Mouse (Mus musculus) adrenal gland, postnatal 36 days (tissue): ENCODE data around the gene Gm45799. TPM values are rescaled to one million over a fixed set of nuclear protein-coding genes. Genes with fewer than 3 reads are reported as not detected.

Experiments
- DNase-seq, 2 experiments: peaks; one replicate each; pipeline ENCODE4 v3.0.0; 2021; ENCODE audit warnings: mixed read lengths in 1 of 2
- long read RNA-seq, 2 experiments: library from polyadenylated mRNA; stranded (forward); transcript quantifications; one replicate each; pipeline ENCODE4 v2.0.0; 2021; ENCODE audit warnings: borderline sequencing depth in 2 of 2
- total RNA-seq, 2 experiments: library from RNA; stranded (reverse); gene quantifications; 2 replicates each; pipeline ENCODE4 v1.2.3; 2021

Gene Gm45799
- total RNA-seq: 1 to 10 TPM; 3.9 to 8.4 TPM
- long read RNA-seq, experiment 1, partial matches to known transcripts: 1 of 13 reads
- long read RNA-seq, experiment 1, other reads (novel, unspliced or antisense): 12 of 13 reads
- long read RNA-seq, experiment 2, partial matches to known transcripts: 0 of 2 reads
- long read RNA-seq, experiment 2, other reads (novel, unspliced or antisense): 2 of 2 reads

- DNase-seq: peak; percentile 96 to 97
These were observed at the start of gene Gm45799, which contains the start of gene Arfip2 for GRCm38 (mm10) chr7:105640233-105640893. TSS of gene Gm45799 (plus strand) at chr7:105640552. TSS of gene Arfip2 (minus strand) at chr7:105640416.

- peak; percentile 77 to 83 for DNase-seq
These were observed 37.3 kb upstream of the Gm45799 start for GRCm38 (mm10) chr7:105602860-105603623.

GRCm38 (mm10) chr7:105608467-105608866 lies 31.9 kb upstream of the Gm45799 start:
- DNase-seq: no peak

- DNase-seq: no peak
These were observed 28.6 kb upstream of the Gm45799 start for GRCm38 (mm10) chr7:105611767-105612166.

GRCm38 (mm10) chr7:105614400-105614799 lies 26.0 kb upstream of the Gm45799 start:
- no peak for DNase-seq

- no peak for DNase-seq
These were observed 24.6 kb upstream of the Gm45799 start for GRCm38 (mm10) chr7:105615720-105616119.

GRCm38 (mm10) chr7:105616561-105616960 lies 23.8 kb upstream of the Gm45799 start:
- no peak for DNase-seq

- DNase-seq: no peak
These were observed 22.5 kb upstream of the Gm45799 start for GRCm38 (mm10) chr7:105617810-105618209.

GRCm38 (mm10) chr7:105619701-105620100 lies 20.7 kb upstream of the Gm45799 start:
- no peak for DNase-seq

- DNase-seq: no peak
These were observed 19.3 kb upstream of the Gm45799 start for GRCm38 (mm10) chr7:105621053-105621452.

- DNase-seq: no peak
These were observed 18.6 kb upstream of the Gm45799 start for GRCm38 (mm10) chr7:105621646-105622292.

- no peak for DNase-seq
These were observed 15.0 kb upstream of the Gm45799 start for GRCm38 (mm10) chr7:105625397-105625796.

GRCm38 (mm10) chr7:105628633-105629032 lies 11.7 kb upstream of the Gm45799 start:
- peak; percentile 62 to 77 for DNase-seq

- DNase-seq: no peak
These were observed 7.8 kb upstream of the Gm45799 start for GRCm38 (mm10) chr7:105632551-105632972.

GRCm38 (mm10) chr7:105633127-105633800 lies 7.1 kb upstream of the Gm45799 start, which contains the start of gene Trim3:
TSS of gene Trim3 (minus strand) at chr7:105633571.
- peak; percentile 96 to 99 for DNase-seq

- no peak for DNase-seq
These were observed 6.6 kb upstream of the Gm45799 start for GRCm38 (mm10) chr7:105633801-105634135.

- no peak for DNase-seq
These were observed 6.0 kb upstream of the Gm45799 start for GRCm38 (mm10) chr7:105634272-105634920.

- no peak for DNase-seq
These were observed 4.6 kb upstream of the Gm45799 start for GRCm38 (mm10) chr7:105635726-105636125.

GRCm38 (mm10) chr7:105638776-105639175 lies 1.6 kb upstream of the Gm45799 start:
- no peak for DNase-seq

GRCm38 (mm10) chr7:105639304-105639703 lies 1.0 kb upstream of the Gm45799 start:
- DNase-seq: peak; percentile 42 to 62

GRCm38 (mm10) chr7:105639756-105640155 lies 596 bp upstream of the Gm45799 start, which contains the start of gene Timm10b:
TSS of gene Timm10b (plus strand) at chr7:105640056.
- no peak for DNase-seq
